Mouse (Mus musculus) embryonic facial prominence, embryonic 15.5 days (tissue): Measurements from ENCODE around the gene Rab6a. TPM values are rescaled to one million over a fixed set of nuclear protein-coding genes. Genes with fewer than 3 reads are reported as not detected.

Experiments
- ATAC-seq: fragments of 200-750 bp; cut with Nextera tagmentation; 2 replicates; pipeline ENCODE4 v1.8.0; 2017; ENCODE audit warnings: low read depth, moderate TSS enrichment; ENCODE audit not compliant: insufficient number of reproducible peaks, low FRiP score, low TSS enrichment
- H3K27ac ChIP-seq: fragments of 300-500 bp; sonication (generic); replicated peaks from 2 replicates; pipeline ENCODE4 v1.5.1; 2015; ENCODE audit warnings: mild to moderate bottlenecking, inconsistent platforms
- H3K27me3 ChIP-seq: fragments of 300-500 bp; sonication (generic); 2 replicates; pipeline ENCODE4 v1.6.1; 2015; ENCODE audit warnings: inconsistent platforms
- H3K36me3 ChIP-seq: fragments of 300-500 bp; sonication (generic); 2 replicates; pipeline ENCODE4 v1.6.1; 2015; ENCODE audit warnings: mild to moderate bottlenecking, inconsistent platforms
- H3K4me1 ChIP-seq: fragments of 300-500 bp; sonication (generic); 2 replicates; pipeline ENCODE4 v1.6.1; 2015; ENCODE audit warnings: inconsistent platforms
- H3K4me2 ChIP-seq: fragments of 300-500 bp; sonication (generic); replicated peaks from 2 replicates; pipeline ENCODE4 v1.6.1; 2015; ENCODE audit warnings: mild to moderate bottlenecking, inconsistent platforms
- H3K4me3 ChIP-seq: fragments of 300-500 bp; sonication (generic); replicated peaks from 2 replicates; pipeline ENCODE4 v1.5.1; 2015; ENCODE audit warnings: mild to moderate bottlenecking, inconsistent platforms
- H3K9ac ChIP-seq: fragments of 300-500 bp; sonication (generic); 2 replicates; pipeline ENCODE4 v1.6.1; 2015; ENCODE audit warnings: inconsistent platforms
- H3K9me3 ChIP-seq: fragments of 300-500 bp; sonication (generic); replicated peaks from 2 replicates; pipeline ENCODE4 v1.6.1; 2016; ENCODE audit warnings: inconsistent platforms
- WGBS: fragments of 180-500 bp; shearing (Covaris S2); methylation state at CpG from one replicate; pipeline ENCODE4 v1.1.7; 2015; 5-methylcytosine and 5-hydroxymethylcytosine counted together
- polyA plus RNA-seq: library from polyadenylated mRNA; unstranded; fragments of >200 nt; fragmentation: Nextera tagmentation; extraction: Ambion mirVana; gene quantifications from 2 replicates; pipeline ENCODE4 v1.2.1, GENCODE M21; 2015

Gene Rab6a
- polyA plus RNA-seq, 1 experiment from 2014 or later = 107 TPM

DNA sequence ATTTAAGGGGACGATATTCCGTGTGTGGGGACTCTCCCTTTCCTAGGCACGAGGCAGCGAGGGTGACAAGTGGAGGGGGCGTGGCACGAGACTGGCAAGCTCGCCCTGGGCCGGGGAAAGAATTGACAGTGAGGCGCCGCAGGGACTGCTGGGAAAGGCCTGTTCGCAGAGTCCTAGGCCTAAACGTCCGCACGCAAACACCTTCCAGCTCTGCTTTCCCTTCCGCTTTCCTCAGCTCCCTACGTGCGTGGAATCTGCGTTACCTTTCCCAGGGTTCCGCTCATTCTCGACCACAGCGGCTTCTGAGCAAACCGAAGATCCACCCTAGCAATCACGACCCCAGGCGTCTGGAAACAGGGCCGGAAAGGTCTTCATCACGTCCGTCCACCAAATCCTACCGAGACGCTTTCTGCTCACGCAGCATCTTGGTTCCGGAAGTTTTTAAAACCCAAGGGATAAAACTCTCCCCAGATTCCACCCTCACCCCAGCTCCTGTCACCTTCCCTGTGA lies 24.4 kb upstream of the Rab6a start:
- Histone ChIP-seq H3K36me3 (no peaks in the 10 kb centered on the region), H3K9ac (peak overlapping the region; percentile 63), H3K27me3 (no peaks in the 10 kb centered on the region), H3K27ac (peak overlapping the region; percentile 86), H3K4me1 (no peaks in the 10 kb centered on the region), H3K4me2 (peak overlapping the region; percentile 59), H3K4me3 (peak overlapping the region; percentile 58), H3K9me3 (no peaks in the 10 kb centered on the region)
- WGBS = under 1% methylated on average over 31 of the region's 31 CpGs
- ATAC-seq = peak; percentile 82

DNA sequence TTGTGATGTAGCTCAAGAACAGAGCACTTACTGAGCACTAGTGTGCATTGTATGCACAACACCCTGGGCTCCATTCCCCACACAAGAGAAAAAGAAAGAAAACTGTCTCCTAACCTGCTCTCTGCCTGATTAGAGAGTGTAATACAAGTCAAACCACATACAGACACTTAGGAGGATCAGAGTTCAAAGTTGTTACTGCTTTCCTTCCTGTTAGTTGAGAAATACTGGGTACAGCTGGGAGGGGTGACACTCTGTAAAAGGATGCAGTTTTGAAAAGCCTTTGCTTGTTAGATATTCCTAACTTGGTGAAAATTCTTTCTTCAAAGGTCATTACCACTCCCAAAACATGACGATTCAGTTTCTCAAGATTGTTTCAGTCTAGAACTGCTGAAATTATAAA lies 17.4 kb upstream of the Rab6a start:
- H3K4me3 ChIP-seq = no peak overlapping the region
- no peaks in the 10 kb centered on the region for H3K27me3 ChIP-seq
- peak overlapping the region; percentile 34 for H3K27ac ChIP-seq
- no peak overlapping the region for H3K9ac ChIP-seq
- ATAC-seq = no peak
- H3K4me1 ChIP-seq = no peaks in the 10 kb centered on the region
- H3K4me2 ChIP-seq = no peak overlapping the region
- no peaks in the 10 kb centered on the region for H3K9me3 ChIP-seq
- 49% methylated on average over 1 of the region's 1 CpGs for WGBS
- no peaks in the 10 kb centered on the region for H3K36me3 ChIP-seq

- Histone ChIP-seq H3K9me3 (no peaks in the 10 kb centered on the region), H3K4me1 (no peaks in the 10 kb centered on the region), H3K4me3 (peak overlapping the region; percentile 57), H3K27me3 (no peaks in the 10 kb centered on the region), H3K27ac (peak overlapping the region; percentile 89), H3K9ac (peak overlapping the region; percentile 35; the same call in 1 of the 2 replicates), H3K36me3 (no peaks in the 10 kb centered on the region), H3K4me2 (peak overlapping the region; percentile 57)
- ATAC-seq = no peak
- WGBS = 37% methylated on average over 7 of the region's 7 CpGs
Measured at GRCm38 (mm10) chr7:100590504-100590844, 16.7 kb upstream of the Rab6a start.

GRCm38 (mm10) chr7:100590845-100591521 lies 16.2 kb upstream of the Rab6a start:
- peak; percentile 95 for ATAC-seq
- H3K4me2 ChIP-seq = peak overlapping the region; percentile 57
- peak overlapping the region; percentile 35 for H3K9ac ChIP-seq
- H3K4me3 ChIP-seq = peak overlapping the region; percentile 57
- no peaks in the 10 kb centered on the region for H3K4me1 ChIP-seq
- H3K27ac ChIP-seq = peak overlapping the region; percentile 89
- no peaks in the 10 kb centered on the region for H3K36me3 ChIP-seq
- no peaks in the 10 kb centered on the region for H3K27me3 ChIP-seq
- H3K9me3 ChIP-seq = no peaks in the 10 kb centered on the region
- WGBS = under 1% methylated on average over 20 of the region's 20 CpGs

DNA sequence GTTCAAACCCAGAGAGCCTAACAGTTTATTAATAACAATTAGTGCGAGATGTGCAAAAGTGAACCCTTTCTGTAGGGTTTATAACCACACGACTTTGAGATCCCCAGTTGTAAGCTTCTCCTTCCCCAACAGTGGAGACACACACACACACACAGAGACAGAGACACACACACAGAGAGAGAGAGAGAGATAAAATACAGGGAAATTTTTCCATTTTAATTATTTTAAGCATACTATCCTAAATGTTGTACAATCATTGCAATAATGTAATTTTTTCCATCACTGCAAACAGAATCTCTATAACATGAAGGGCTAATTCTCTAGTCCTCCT lies 15.7 kb upstream of the Rab6a start:
- 7% methylated on average over 2 of the region's 2 CpGs for WGBS
- ATAC-seq = no peak
- H3K9ac ChIP-seq = no peak overlapping the region
- H3K9me3 ChIP-seq = no peaks in the 10 kb centered on the region
- peak overlapping the region; percentile 57 for H3K4me2 ChIP-seq
- H3K4me3 ChIP-seq = peak overlapping the region; percentile 57
- H3K36me3 ChIP-seq = no peaks in the 10 kb centered on the region
- H3K27me3 ChIP-seq = no peaks in the 10 kb centered on the region
- peak overlapping the region; percentile 89 for H3K27ac ChIP-seq
- H3K4me1 ChIP-seq = no peaks in the 10 kb centered on the region

GRCm38 (mm10) chr7:100593349-100593748 lies 13.9 kb upstream of the Rab6a start:
- H3K27me3 ChIP-seq = no peaks in the 10 kb centered on the region
- no peak overlapping the region for H3K4me3 ChIP-seq
- no peak overlapping the region for H3K4me2 ChIP-seq
- H3K27ac ChIP-seq = no peak overlapping the region
- no peaks in the 10 kb centered on the region for H3K9me3 ChIP-seq
- no peak overlapping the region for H3K9ac ChIP-seq
- no peaks in the 10 kb centered on the region for H3K36me3 ChIP-seq
- no peaks in the 10 kb centered on the region for H3K4me1 ChIP-seq
- no peak for ATAC-seq

DNA sequence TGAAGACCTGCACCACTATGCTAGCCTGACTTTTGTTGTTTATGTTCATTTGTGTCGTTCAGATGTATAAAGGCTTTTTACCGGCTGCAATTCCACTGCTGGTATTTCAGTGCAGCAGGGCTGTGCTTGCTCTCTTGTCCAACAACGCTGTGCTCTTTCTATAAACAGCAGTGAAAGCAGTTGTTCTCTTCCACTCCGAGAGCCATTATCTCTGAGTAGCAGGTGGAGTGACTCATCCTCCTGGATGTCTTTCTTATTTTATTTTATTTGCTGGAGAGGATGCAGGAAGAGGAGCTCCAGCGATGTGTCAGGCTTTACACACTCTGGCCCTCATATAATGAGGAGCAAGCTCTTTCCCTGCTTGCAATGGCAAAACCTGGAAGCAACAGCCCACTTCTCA lies 7.0 kb upstream of the Rab6a start:
- no peaks in the 10 kb centered on the region for H3K4me1 ChIP-seq
- 79% methylated on average over 5 of the region's 5 CpGs for WGBS
- no peak overlapping the region for H3K4me2 ChIP-seq
- no peak overlapping the region for H3K4me3 ChIP-seq
- no peaks in the 10 kb centered on the region for H3K27me3 ChIP-seq
- H3K9me3 ChIP-seq = no peaks in the 10 kb centered on the region
- H3K9ac ChIP-seq = no peak overlapping the region
- no peaks in the 10 kb centered on the region for H3K36me3 ChIP-seq
- ATAC-seq = no peak
- H3K27ac ChIP-seq = no peak overlapping the region

DNA sequence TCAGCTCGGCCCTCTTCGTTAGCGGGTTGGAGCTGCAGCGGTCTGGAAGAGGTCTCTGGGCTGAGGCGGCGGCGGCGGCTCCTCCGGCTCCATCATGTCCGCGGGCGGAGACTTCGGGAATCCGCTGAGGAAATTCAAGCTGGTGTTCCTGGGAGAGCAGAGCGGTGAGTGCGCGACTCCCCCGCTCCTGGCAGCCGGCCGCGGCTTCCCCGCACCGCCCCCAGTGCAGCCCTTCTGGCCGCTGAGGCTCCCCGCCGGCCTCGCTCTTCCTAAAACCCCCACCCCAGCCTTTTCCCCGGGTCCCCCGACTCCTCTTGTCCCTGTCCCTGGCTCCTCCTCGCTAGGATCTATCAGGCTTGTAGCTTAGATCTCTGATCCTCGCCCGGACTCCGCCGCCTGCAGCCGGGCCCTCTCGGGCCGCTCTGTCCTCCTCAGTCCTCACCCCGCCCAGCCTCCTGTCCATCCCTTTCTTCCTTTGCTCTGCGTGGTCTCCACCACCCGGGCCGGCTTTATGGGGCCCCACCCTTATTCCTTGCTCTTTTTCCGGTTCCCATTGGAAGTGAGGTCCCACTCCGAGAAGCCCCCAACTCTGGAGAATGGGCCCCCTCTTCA lies 1.0 kb downstream of the Rab6a start, which contains the start of gene Mrpl48:
Mrpl48 (minus strand) TSS at position 172 of the 612 bp plus-strand sequence.
- H3K27me3 ChIP-seq = no peaks in the 10 kb centered on the region
- peak within 1 kb of the TSS; percentile 99 for H3K9ac ChIP-seq
- H3K27ac ChIP-seq = peak within 1 kb of the TSS; percentile 99
- H3K9me3 ChIP-seq = no peaks in the 10 kb centered on the region
- H3K4me1 ChIP-seq = peaks cover 4% of the 10 kb centered on the region
- H3K4me2 ChIP-seq = peak within 1 kb of the TSS; percentile 71
- H3K36me3 ChIP-seq = no peaks in the 10 kb centered on the region
- peak within 1 kb of the TSS; percentile 100 for H3K4me3 ChIP-seq
- WGBS = under 1% methylated on average over 43 of the region's 43 CpGs
- ATAC-seq = peak; percentile 20

DNA sequence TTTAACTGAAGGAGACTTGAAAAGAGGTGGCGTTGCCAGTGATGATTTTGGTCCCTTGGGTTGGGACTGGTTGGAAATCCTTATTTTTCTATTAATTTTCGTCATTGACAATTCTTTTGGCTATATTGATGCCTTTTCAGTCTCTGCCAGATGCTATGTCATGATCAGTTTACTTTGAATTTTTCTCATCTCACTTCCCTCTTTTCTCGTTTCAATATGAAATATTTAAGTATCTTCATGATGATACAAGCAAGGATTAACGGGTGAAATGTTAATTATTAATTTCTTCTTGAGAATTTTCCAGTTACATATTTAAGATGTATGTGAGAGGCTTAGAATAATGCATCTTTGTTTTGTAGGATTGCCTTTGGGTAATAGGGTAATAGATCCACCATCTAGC lies 1.7 kb downstream of the Rab6a start:
- Histone ChIP-seq H3K4me2 (peak overlapping the region; percentile 71), H3K36me3 (no peaks in the 10 kb centered on the region), H3K4me3 (peak overlapping the region; percentile 100), H3K9me3 (no peaks in the 10 kb centered on the region), H3K9ac (peak overlapping the region; percentile 99), H3K27ac (peak overlapping the region; percentile 99), H3K4me1 (peaks cover 4% of the 10 kb centered on the region), H3K27me3 (no peaks in the 10 kb centered on the region)
- no peak for ATAC-seq
- WGBS = 13% methylated on average over 4 of the region's 4 CpGs

GRCm38 (mm10) chr7:100616121-100616857 lies 9.1 kb downstream of the Rab6a start:
- Histone ChIP-seq H3K4me2 (no peak overlapping the region), H3K27me3 (no peaks in the 10 kb centered on the region), H3K9me3 (no peaks in the 10 kb centered on the region), H3K9ac (no peak overlapping the region), H3K36me3 (no peaks in the 10 kb centered on the region), H3K4me3 (no peak overlapping the region), H3K4me1 (no peaks in the 10 kb centered on the region), H3K27ac (no peak overlapping the region)
- ATAC-seq = no peak
- WGBS = 85% methylated on average over 4 of the region's 4 CpGs

GRCm38 (mm10) chr7:100622277-100622676 lies 15.1 kb downstream of the Rab6a start:
- Histone ChIP-seq H3K9me3 (no peaks in the 10 kb centered on the region), H3K4me3 (no peak overlapping the region), H3K27ac (no peak overlapping the region), H3K9ac (no peak overlapping the region), H3K27me3 (no peaks in the 10 kb centered on the region), H3K4me2 (no peak overlapping the region), H3K36me3 (no peaks in the 10 kb centered on the region), H3K4me1 (no peaks in the 10 kb centered on the region)
- WGBS = 87% methylated on average over 2 of the region's 2 CpGs
- no peak for ATAC-seq
